Mouse (Mus musculus): ENCODE measurements around the gene Gsap.

DNA sequence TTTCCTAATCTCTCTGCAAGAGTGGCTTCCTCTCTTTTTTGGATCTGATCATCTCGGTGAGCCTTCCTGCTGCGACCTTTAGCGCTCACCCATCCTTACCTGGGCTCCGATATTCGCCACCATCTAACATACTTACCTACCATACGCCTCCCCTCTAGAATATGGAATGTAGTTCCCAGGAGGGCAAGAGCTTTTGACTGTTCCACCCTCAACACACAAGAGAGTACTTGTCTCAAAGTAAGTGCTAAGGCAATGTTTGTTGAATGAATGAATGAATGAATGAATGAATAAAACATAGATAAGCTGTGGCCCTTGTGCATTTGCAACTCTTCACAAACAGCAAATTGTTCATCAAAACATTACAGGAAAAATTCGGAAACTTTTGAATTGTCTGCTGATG lies 43.0 kb upstream of the Gsap start:
- TF ChIP-seq CTCF (IDR thresholded peaks at IDR 0.05; ENCODE audit: low read depth, low read length) = no peak
- TF ChIP-seq GATA1 (IDR thresholded peaks at IDR 0.05; ENCODE audit: borderline replicate concordance, low read length) = no peak
- TF ChIP-seq GATA2 (IDR thresholded peaks at IDR 0.05; ENCODE audit: borderline replicate concordance, low read depth, low read length) = no peak
